Mouse (Mus musculus): Measurements from ENCODE around the gene Cntf. TPM values are rescaled to one million over a fixed set of nuclear protein-coding genes. Genes with fewer than 3 reads are reported as not detected.
A peak's percentile ranks its signal among the peaks of the same experiment; 100 is the strongest.

Cntf gene
- 1 to 10 TPM; 2.2 to 2.5 TPM for total RNA-seq (2021)
- long read RNA-seq, experiment 1 = 0 reads
- long read RNA-seq, experiment 2 = 0 reads

- DNase-seq (ENCODE audit: low spot score in 2 of 2) = no peak
Measured at GRCm38 (mm10) chr19:12765308-12765707, at the start of gene Cntf. Gene Cntf (minus strand): TSS chr19:12765632.

GRCm38 (mm10) chr19:12813883-12814282 is 48.5 kb upstream of the Cntf start:
- DNase-seq (ENCODE audit: low spot score in 2 of 2) = no peak

- DNase-seq (ENCODE audit: low spot score in 2 of 2) = no peak
Measured at GRCm38 (mm10) chr19:12812644-12813364, 47.4 kb upstream of the Cntf start.

GRCm38 (mm10) chr19:12806214-12806613 is 40.8 kb upstream of the Cntf start:
- no peak for DNase-seq (ENCODE audit: low spot score in 2 of 2)

GRCm38 (mm10) chr19:12805730-12806129 is 40.3 kb upstream of the Cntf start:
- DNase-seq (ENCODE audit: low spot score in 2 of 2) = no peak

GRCm38 (mm10) chr19:12804237-12804636 is 38.8 kb upstream of the Cntf start:
- DNase-seq (ENCODE audit: low spot score in 2 of 2) = no peak

- no peak for DNase-seq (ENCODE audit: low spot score in 2 of 2)
Measured at GRCm38 (mm10) chr19:12802830-12803229, 37.4 kb upstream of the Cntf start.

- no peak for DNase-seq (ENCODE audit: low spot score in 2 of 2)
Measured at GRCm38 (mm10) chr19:12801046-12801445, 35.6 kb upstream of the Cntf start.

GRCm38 (mm10) chr19:12800621-12801020 is 35.2 kb upstream of the Cntf start:
- no peak for DNase-seq (ENCODE audit: low spot score in 2 of 2)

GRCm38 (mm10) chr19:12799081-12799480 is 33.6 kb upstream of the Cntf start:
- no peak for DNase-seq (ENCODE audit: low spot score in 2 of 2)

GRCm38 (mm10) chr19:12798404-12798803 is 33.0 kb upstream of the Cntf start:
- no peak for DNase-seq (ENCODE audit: low spot score in 2 of 2)

GRCm38 (mm10) chr19:12797071-12797470 is 31.6 kb upstream of the Cntf start:
- no peak for DNase-seq (ENCODE audit: low spot score in 2 of 2)

GRCm38 (mm10) chr19:12796328-12796931 is 31.0 kb upstream of the Cntf start:
- DNase-seq (ENCODE audit: low spot score in 2 of 2) = peak in 1 of 2 experiments; percentile 47

GRCm38 (mm10) chr19:12795511-12796327 is 30.3 kb upstream of the Cntf start, which contains the start of the genes Zfp91 and Lpxn:
Gene Zfp91 (minus strand): TSS chr19:12796126.
Gene Lpxn (plus strand): TSS chr19:12796193.
- DNase-seq (ENCODE audit: low spot score in 2 of 2) = peak; percentile 86 to 90

- no peak for DNase-seq (ENCODE audit: low spot score in 2 of 2)
Measured at GRCm38 (mm10) chr19:12795110-12795509, 29.7 kb upstream of the Cntf start.

- DNase-seq (ENCODE audit: low spot score in 2 of 2) = peak; percentile 96
Measured at GRCm38 (mm10) chr19:12794056-12795044, 28.9 kb upstream of the Cntf start.

- no peak for DNase-seq (ENCODE audit: low spot score in 2 of 2)
Measured at GRCm38 (mm10) chr19:12792374-12792773, 26.9 kb upstream of the Cntf start.

GRCm38 (mm10) chr19:12787721-12788120 is 22.3 kb upstream of the Cntf start:
- no peak for DNase-seq (ENCODE audit: low spot score in 2 of 2)

GRCm38 (mm10) chr19:12786803-12787395 is 21.5 kb upstream of the Cntf start:
- no peak for DNase-seq (ENCODE audit: low spot score in 2 of 2)

- DNase-seq (ENCODE audit: low spot score in 2 of 2) = no peak
Measured at GRCm38 (mm10) chr19:12780437-12780836, 15.0 kb upstream of the Cntf start.

Data from adrenal gland, adult 18-20 months (tissue).